Mouse (Mus musculus): ENCODE measurements around the gene F12. TPM values are rescaled to one million over a fixed set of nuclear protein-coding genes. Genes with fewer than 3 reads are reported as not detected.

F12 gene
- total and polyA plus RNA-seq, 2 experiments from 2014 or later, result 0.49 TPM; not detected in 1

- no peak overlapping the region for H3K9ac ChIP-seq (replicated peaks; ENCODE audit: low read length, poor library complexity, severe bottlenecking)
Measured at GRCm38 (mm10) chr13:55404853-55405782, 21.5 kb downstream of the F12 start.

GRCm38 (mm10) chr13:55403935-55404852 lies 22.4 kb downstream of the F12 start:
- Histone ChIP-seq H3K36me3 (ENCODE audit: insufficient read depth, low read length) (no peaks in the 10 kb centered on the region), H3K4me1 (ENCODE audit: insufficient read depth, low read length) (peaks cover 4% of the 10 kb centered on the region; the same call in 1 of the 2 replicates), H3K27me3 (ENCODE audit: insufficient read depth, low read length) (no peaks in the 10 kb centered on the region; the same call in 1 of the 2 replicates), H3K9ac (replicated peaks; ENCODE audit: low read length, poor library complexity, severe bottlenecking) (no peak overlapping the region), H3K9me3 (ENCODE audit: low read length) (no peaks in the 10 kb centered on the region), H3K27ac (ENCODE audit: low read depth, low read length) (no peak overlapping the region), H3K4me2 (ENCODE audit: low read depth, low read length, poor library complexity, severe bottlenecking) (no peak overlapping the region), H3K4me3 (ENCODE audit: low read depth, low read length) (no peak overlapping the region)
- DNase-seq (ENCODE audit: low spot score) (no peak), ATAC-seq (ENCODE audit: low FRiP score) (no peak)
- TF ChIP-seq CTCF (IDR thresholded peaks at IDR 0.05), result no peak
- WGBS, result 68% methylated on average over 15 of the region's 15 CpGs

More at GRCm38 (mm10) chr13:55404853-55405782, 21.5 kb downstream of the F12 start:
- no peaks in the 10 kb centered on the region; the same call in 1 of the 2 replicates for H3K27me3 ChIP-seq (ENCODE audit: insufficient read depth, low read length)
- H3K4me1 ChIP-seq (ENCODE audit: insufficient read depth, low read length), result peaks cover 4% of the 10 kb centered on the region; the same call in 1 of the 2 replicates
- WGBS, result 13% methylated on average over 11 of the region's 11 CpGs
- TF ChIP-seq CTCF (IDR thresholded peaks at IDR 0.05), result peak; percentile 97
- H3K9me3 ChIP-seq (ENCODE audit: low read length), result no peaks in the 10 kb centered on the region
- peak overlapping the region; percentile 39; the same call in 1 of the 2 replicates for H3K27ac ChIP-seq (ENCODE audit: low read depth, low read length)
- H3K4me2 ChIP-seq (ENCODE audit: low read depth, low read length, poor library complexity, severe bottlenecking), result peak overlapping the region; percentile 32
- peak; percentile 91 for DNase-seq (ENCODE audit: low spot score)
- ATAC-seq (ENCODE audit: low FRiP score), result peak; percentile 86
- H3K36me3 ChIP-seq (ENCODE audit: insufficient read depth, low read length), result no peaks in the 10 kb centered on the region
- 0 out of 2 replicates have a peak overlapping the region, but pooled peaks have one; percentile 3 for H3K4me3 ChIP-seq (ENCODE audit: low read depth, low read length)

GRCm38 (mm10) chr13:55403266-55403665 lies 23.3 kb downstream of the F12 start:
- Histone ChIP-seq H3K4me2 (ENCODE audit: low read depth, low read length, poor library complexity, severe bottlenecking) (no peak overlapping the region), H3K9me3 (ENCODE audit: low read length) (no peaks in the 10 kb centered on the region), H3K4me3 (ENCODE audit: low read depth, low read length) (no peak overlapping the region), H3K9ac (replicated peaks; ENCODE audit: low read length, poor library complexity, severe bottlenecking) (no peak overlapping the region), H3K4me1 (ENCODE audit: insufficient read depth, low read length) (peaks cover 4% of the 10 kb centered on the region; the same call in 1 of the 2 replicates), H3K27ac (ENCODE audit: low read depth, low read length) (no peak overlapping the region), H3K36me3 (ENCODE audit: insufficient read depth, low read length) (no peaks in the 10 kb centered on the region), H3K27me3 (ENCODE audit: insufficient read depth, low read length) (no peaks in the 10 kb centered on the region; the same call in 1 of the 2 replicates)
- no peak for TF ChIP-seq CTCF (IDR thresholded peaks at IDR 0.05)
- ATAC-seq (ENCODE audit: low FRiP score) (no peak), DNase-seq (ENCODE audit: low spot score) (peak; percentile 50)
- WGBS, result 60% methylated on average over 7 of the region's 7 CpGs

- Histone ChIP-seq H3K36me3 (ENCODE audit: insufficient read depth, low read length) (no peaks in the 10 kb centered on the region), H3K27ac (ENCODE audit: low read depth, low read length) (no peak overlapping the region), H3K4me3 (ENCODE audit: low read depth, low read length) (no peak overlapping the region), H3K9ac (replicated peaks; ENCODE audit: low read length, poor library complexity, severe bottlenecking) (no peak overlapping the region), H3K9me3 (ENCODE audit: low read length) (no peaks in the 10 kb centered on the region), H3K27me3 (ENCODE audit: insufficient read depth, low read length) (no peaks in the 10 kb centered on the region), H3K4me1 (ENCODE audit: insufficient read depth, low read length) (no peaks in the 10 kb centered on the region), H3K4me2 (ENCODE audit: low read depth, low read length, poor library complexity, severe bottlenecking) (no peak overlapping the region)
- no peak for TF ChIP-seq CTCF (IDR thresholded peaks at IDR 0.05)
- no peak for DNase-seq (ENCODE audit: low spot score)
- ATAC-seq (ENCODE audit: low FRiP score), result no peak
- WGBS, result 80% methylated on average over 1 of the region's 1 CpGs
Measured at GRCm38 (mm10) chr13:55400039-55400346, 26.6 kb downstream of the F12 start.

GRCm38 (mm10) chr13:55399300-55400038 lies 27.1 kb downstream of the F12 start:
- DNase-seq (ENCODE audit: low spot score) (no peak), ATAC-seq (ENCODE audit: low FRiP score) (no peak)
- Histone ChIP-seq H3K4me1 (ENCODE audit: insufficient read depth, low read length) (no peaks in the 10 kb centered on the region), H3K27ac (ENCODE audit: low read depth, low read length) (no peak overlapping the region), H3K36me3 (ENCODE audit: insufficient read depth, low read length) (no peaks in the 10 kb centered on the region), H3K4me3 (ENCODE audit: low read depth, low read length) (no peak overlapping the region), H3K4me2 (ENCODE audit: low read depth, low read length, poor library complexity, severe bottlenecking) (no peak overlapping the region), H3K9ac (replicated peaks; ENCODE audit: low read length, poor library complexity, severe bottlenecking) (no peak overlapping the region), H3K27me3 (ENCODE audit: insufficient read depth, low read length) (no peaks in the 10 kb centered on the region), H3K9me3 (ENCODE audit: low read length) (no peaks in the 10 kb centered on the region)
- no peak for TF ChIP-seq CTCF (IDR thresholded peaks at IDR 0.05)
- WGBS, result 60% methylated on average over 5 of the region's 5 CpGs
